Mouse (Mus musculus): ENCODE data around the gene B3galt4. TPM values are rescaled to one million over a fixed set of nuclear protein-coding genes. Genes with fewer than 3 reads are reported as not detected.

Gene B3galt4
- polyA plus RNA-seq, 1 experiment, result 9.9 TPM

GRCm38 (mm10) chr17:33965082-33965845 is 14.0 kb upstream of the B3galt4 start:
- no peak for DNase-seq (ENCODE audit: low read depth)
- no peak for TF ChIP-seq CTCF (IDR thresholded peaks at IDR 0.05; ENCODE audit: borderline replicate concordance, extremely low read depth, insufficient read depth, insufficient read length)
- no peak for TF ChIP-seq POLR2A (IDR thresholded peaks at IDR 0.05; ENCODE audit: borderline replicate concordance, extremely low read depth, insufficient read depth, insufficient read length, poor library complexity, severe bottlenecking)

DNA sequence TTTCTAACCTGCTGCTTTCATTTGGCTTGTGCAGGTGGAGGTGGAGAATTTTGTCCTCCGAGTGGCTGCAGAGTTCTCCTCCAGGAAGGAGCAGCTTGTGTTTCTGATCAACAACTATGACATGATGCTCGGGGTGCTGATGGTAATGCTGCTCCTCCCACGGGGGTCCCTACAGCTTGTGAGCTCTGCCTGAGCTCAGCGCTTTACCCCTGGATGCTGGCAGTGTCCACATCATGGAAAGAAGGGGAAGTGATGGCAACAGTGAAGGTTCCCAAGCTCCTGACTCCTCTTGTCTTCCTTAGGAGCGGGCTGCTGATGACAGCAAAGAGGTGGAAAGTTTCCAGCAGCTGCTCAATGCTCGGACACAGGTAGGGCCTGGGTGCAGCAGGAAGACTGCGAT is 11.6 kb upstream of the B3galt4 start:
- DNase-seq (ENCODE audit: low read depth), result no peak
- no peak for TF ChIP-seq POLR2A (IDR thresholded peaks at IDR 0.05; ENCODE audit: borderline replicate concordance, extremely low read depth, insufficient read depth, insufficient read length, poor library complexity, severe bottlenecking)
- no peak for TF ChIP-seq CTCF (IDR thresholded peaks at IDR 0.05; ENCODE audit: borderline replicate concordance, extremely low read depth, insufficient read depth, insufficient read length)

- no peak for TF ChIP-seq CTCF (IDR thresholded peaks at IDR 0.05; ENCODE audit: borderline replicate concordance, extremely low read depth, insufficient read depth, insufficient read length)
- TF ChIP-seq POLR2A (IDR thresholded peaks at IDR 0.05; ENCODE audit: borderline replicate concordance, extremely low read depth, insufficient read depth, insufficient read length, poor library complexity, severe bottlenecking), result no peak
- no peak for DNase-seq (ENCODE audit: low read depth)
These were observed 8.7 kb upstream of the B3galt4 start for GRCm38 (mm10) chr17:33959948-33960347.

DNA sequence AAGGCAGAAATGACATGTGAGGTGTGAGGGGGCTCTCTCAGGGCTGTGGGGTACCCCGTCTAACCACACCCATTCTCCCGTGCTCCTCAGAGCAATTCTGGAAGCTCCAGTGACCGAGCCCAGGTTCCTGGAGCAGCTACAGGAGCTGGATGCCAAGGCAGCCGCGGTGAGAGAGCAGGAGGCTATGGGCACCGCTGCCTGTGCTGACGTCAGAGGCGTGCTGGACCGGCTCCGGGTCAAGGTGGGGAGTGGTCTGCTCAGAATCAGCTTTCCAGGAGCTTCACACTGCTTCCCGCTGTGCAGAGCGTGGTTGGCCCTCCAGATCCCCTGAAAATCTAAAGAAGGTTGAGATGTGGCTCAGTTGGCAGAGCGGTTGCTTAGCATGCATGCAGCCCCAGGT is 7.8 kb upstream of the B3galt4 start:
- no peak for TF ChIP-seq CTCF (IDR thresholded peaks at IDR 0.05; ENCODE audit: borderline replicate concordance, extremely low read depth, insufficient read depth, insufficient read length)

DNA sequence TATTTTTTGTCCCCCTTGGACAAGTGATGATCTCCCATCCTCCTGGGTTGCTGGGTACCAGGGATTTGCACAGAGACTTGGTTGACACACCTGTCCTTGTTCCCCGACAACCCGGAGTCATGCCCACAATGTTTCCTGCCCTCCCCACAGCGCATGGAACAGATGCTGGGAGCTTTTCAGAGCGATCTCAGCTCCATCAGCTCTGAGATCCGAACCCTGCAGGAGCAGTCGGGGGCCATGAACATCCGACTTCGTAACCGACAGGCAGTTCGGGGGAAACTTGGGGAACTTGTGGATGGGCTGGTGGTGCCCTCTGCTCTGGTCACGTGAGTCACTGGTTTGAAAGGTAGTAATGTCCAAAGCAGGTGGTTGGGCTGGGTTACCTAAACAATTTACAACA is 7.2 kb upstream of the B3galt4 start:
- DNase-seq (ENCODE audit: low read depth), result no peak
- TF ChIP-seq CTCF (IDR thresholded peaks at IDR 0.05; ENCODE audit: borderline replicate concordance, extremely low read depth, insufficient read depth, insufficient read length), result no peak
- no peak for TF ChIP-seq POLR2A (IDR thresholded peaks at IDR 0.05; ENCODE audit: borderline replicate concordance, extremely low read depth, insufficient read depth, insufficient read length, poor library complexity, severe bottlenecking)

More for the DNA sequence above, 7.8 kb upstream of the B3galt4 start:
- no peak for DNase-seq (ENCODE audit: low read depth)

DNA sequence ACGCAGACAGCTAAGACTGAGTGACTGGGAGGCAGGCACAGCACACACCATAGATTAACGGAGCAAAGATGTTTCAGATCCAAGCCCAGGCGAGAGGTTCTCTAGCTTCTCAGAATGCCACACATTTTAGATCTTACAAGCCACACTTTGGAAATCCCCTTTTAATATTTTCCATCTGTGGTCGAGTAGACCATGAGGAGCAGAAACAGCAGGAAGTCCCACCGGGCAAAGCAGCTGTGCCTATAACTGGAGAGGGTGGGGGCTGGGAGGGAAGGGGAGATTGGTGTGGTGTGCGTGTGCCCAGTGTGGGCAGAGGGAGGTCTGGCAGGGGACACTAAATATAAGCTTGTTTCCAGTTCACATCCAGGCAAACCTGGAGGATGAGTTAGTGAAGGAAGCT is 6.2 kb upstream of the B3galt4 start:
- no peak for TF ChIP-seq CTCF (IDR thresholded peaks at IDR 0.05; ENCODE audit: borderline replicate concordance, extremely low read depth, insufficient read depth, insufficient read length)
- no peak for TF ChIP-seq POLR2A (IDR thresholded peaks at IDR 0.05; ENCODE audit: borderline replicate concordance, extremely low read depth, insufficient read depth, insufficient read length, poor library complexity, severe bottlenecking)
- no peak for DNase-seq (ENCODE audit: low read depth)

DNA sequence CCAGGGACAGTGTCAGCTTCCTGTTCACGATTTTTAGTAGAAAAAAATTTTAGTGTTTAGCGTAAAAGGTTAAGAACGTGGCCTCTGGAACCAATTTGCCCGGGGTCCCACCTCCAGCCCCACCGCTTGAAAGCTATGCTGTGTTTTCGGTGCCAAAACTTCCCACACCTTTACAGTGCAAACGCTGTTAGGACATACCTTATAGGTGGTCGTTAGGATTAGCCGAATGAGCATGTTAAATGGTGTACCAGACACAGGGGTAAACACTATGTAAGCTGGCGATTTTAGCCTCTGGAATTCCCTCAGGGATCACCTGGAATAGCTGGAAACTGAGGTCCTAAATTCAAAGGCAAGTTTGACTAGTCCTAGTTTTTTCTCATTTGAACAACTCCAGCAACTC is 5.0 kb upstream of the B3galt4 start:
- TF ChIP-seq POLR2A (IDR thresholded peaks at IDR 0.05; ENCODE audit: borderline replicate concordance, extremely low read depth, insufficient read depth, insufficient read length, poor library complexity, severe bottlenecking) (no peak), CTCF (IDR thresholded peaks at IDR 0.05; ENCODE audit: borderline replicate concordance, extremely low read depth, insufficient read depth, insufficient read length) (no peak)
- no peak for DNase-seq (ENCODE audit: low read depth)

DNA sequence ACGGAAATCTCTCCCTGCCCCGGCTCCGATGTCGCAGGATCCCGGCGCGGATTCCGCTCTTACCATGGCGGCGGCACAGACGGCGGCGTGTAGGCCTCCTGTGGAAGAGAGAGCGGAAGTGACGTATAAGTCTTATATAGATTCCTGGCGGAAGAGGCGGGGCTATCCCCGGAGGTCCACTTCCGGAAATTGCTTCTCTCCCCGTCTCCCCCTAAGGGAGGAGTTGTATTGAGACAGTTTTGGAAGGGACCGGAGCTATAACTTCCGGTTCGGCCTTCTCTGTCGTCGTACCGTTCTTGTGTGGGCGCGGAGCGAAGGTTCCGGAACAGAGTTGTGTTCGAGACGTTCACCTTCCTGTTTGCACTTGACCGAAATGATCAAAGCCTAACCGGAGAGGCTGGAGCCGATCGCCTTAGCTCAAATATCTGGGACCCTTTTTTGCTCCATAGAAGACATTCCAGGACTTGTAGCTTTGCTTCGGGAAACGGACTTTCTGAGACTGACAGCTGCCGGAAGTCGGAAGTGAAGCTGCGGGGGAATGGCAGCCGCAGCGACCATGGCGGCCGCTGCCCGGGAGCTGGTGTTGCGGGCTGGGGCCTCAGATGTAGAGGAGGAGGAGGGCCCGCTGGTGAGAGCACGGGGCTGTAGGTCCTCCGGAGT is 4.4 kb upstream of the B3galt4 start, which contains the start of the genes Vps52 and Rps18:
Gene Vps52 (plus strand): TSS at position 258 of the 660 bp plus-strand sequence.
Gene Rps18 (minus strand): TSS at position 447 of the 660 bp plus-strand sequence.
- DNase-seq (ENCODE audit: low read depth), result peak; percentile 99
- peak; percentile 83; the same call in 1 of the 2 replicates for TF ChIP-seq POLR2A (IDR thresholded peaks at IDR 0.05; ENCODE audit: borderline replicate concordance, extremely low read depth, insufficient read depth, insufficient read length, poor library complexity, severe bottlenecking)
- 0 out of 2 replicates have a peak, but pooled peaks have one; percentile 25 for TF ChIP-seq CTCF (IDR thresholded peaks at IDR 0.05; ENCODE audit: borderline replicate concordance, extremely low read depth, insufficient read depth, insufficient read length)

DNA sequence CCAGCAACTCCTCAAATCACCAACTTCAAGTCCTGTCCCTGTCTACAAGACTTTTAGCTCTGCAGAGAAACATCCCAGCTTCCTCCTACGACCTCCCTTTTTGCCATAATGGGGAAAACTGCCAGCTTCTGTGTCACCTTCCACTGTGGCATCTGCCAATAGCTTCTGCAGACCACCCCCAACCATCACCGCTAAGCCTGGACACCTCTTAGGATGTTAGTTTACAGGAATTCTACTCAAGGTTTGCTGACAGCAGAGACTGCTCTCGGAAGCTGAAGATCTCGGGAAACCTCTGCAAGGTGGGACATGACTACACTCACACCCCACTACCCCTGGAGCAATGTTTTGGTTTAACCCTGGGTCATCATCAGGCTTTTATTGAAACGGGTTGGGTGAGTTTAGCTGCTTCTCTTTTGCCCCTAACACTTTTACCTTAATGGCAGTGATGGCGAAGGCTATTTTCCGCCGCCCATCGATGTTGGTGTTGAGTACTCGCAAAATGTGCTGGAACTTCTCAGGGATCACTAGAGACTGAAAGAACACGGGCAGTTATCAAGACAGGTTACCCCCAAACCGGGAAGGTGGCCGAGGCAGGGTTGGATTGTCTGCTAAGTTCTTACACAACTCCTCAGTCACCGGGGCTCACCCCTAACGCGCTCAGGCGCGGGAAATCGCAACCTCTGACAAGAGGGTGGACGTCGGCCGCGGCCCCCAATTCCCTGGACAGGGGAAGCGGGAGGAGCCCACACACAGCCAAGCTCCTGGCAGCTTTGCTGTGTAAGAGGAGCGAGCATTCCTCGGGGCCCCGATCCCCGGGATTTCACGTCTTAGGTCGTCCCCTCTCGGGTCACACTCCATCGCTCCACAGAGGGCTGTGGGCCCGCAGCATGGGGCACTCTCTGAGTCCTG is 3.6 kb upstream of the B3galt4 start:
- no peak for TF ChIP-seq CTCF (IDR thresholded peaks at IDR 0.05; ENCODE audit: borderline replicate concordance, extremely low read depth, insufficient read depth, insufficient read length)
- no peak for TF ChIP-seq POLR2A (IDR thresholded peaks at IDR 0.05; ENCODE audit: borderline replicate concordance, extremely low read depth, insufficient read depth, insufficient read length, poor library complexity, severe bottlenecking)
- DNase-seq (ENCODE audit: low read depth), result no peak

DNA sequence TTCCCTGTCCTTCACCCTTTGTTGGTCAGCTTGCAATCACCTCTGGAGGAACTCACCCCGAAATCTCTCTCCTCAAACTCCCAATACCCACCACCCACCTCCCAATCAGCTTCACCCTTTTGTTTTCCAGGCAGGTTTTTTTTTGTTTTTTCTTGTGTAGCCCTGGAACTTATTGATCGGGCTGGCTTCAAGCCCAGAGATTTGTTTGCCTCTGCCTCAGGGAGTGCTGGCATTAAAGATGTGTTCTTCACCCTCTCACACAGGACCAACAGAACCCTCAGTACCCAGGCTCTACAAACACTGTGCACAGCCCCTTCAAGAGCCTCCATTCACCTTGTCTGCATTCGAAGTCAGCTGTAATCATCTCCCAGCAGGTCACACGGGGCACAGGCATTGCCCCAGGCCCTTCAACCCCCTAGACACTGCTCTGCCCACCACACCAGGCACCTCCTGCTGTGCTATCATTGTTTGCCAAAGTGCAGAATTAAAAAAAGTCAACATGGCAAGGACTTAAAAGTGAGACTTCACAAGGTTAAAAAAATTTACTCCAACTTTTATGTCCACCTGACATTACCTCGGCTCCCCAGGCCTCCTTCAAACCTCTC is 2.8 kb upstream of the B3galt4 start:
- no peak for DNase-seq (ENCODE audit: low read depth)
- TF ChIP-seq CTCF (IDR thresholded peaks at IDR 0.05; ENCODE audit: borderline replicate concordance, extremely low read depth, insufficient read depth, insufficient read length) (no peak), POLR2A (IDR thresholded peaks at IDR 0.05; ENCODE audit: borderline replicate concordance, extremely low read depth, insufficient read depth, insufficient read length, poor library complexity, severe bottlenecking) (no peak)

GRCm38 (mm10) chr17:33953310-33953709 is 2.0 kb upstream of the B3galt4 start:
- no peak for TF ChIP-seq POLR2A (IDR thresholded peaks at IDR 0.05; ENCODE audit: borderline replicate concordance, extremely low read depth, insufficient read depth, insufficient read length, poor library complexity, severe bottlenecking)
- no peak for TF ChIP-seq CTCF (IDR thresholded peaks at IDR 0.05; ENCODE audit: borderline replicate concordance, extremely low read depth, insufficient read depth, insufficient read length)
- no peak for DNase-seq (ENCODE audit: low read depth)
